Mouse (Mus musculus): ENCODE measurements around the gene Cic. TPM values are rescaled to one million over a fixed set of nuclear protein-coding genes. Genes with fewer than 3 reads are reported as not detected.

Gene Cic
- total RNA-seq, 4 experiments from 2014 or later, result 196 to 238 (median 227) TPM

DNA sequence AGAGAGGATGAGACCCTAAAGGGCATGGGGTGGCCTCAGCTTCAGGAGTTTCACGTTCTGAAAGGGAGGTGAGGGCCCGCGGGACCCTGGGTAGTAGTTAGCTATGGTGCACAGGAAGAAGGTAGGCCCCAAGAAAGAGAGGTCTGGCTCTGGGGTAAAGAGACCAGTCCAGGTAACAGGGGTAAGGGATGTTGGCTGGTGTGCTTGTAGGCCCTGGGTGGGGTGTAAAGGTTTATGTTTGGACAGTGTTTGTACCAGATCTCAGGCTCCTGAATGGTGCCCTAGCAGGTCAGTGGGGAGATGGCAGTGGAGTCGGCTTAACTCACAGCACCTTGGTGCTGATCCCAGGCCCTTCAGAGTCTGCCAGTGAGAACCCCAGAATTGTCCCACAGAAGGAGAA lies 1.5 kb downstream of the Cic start:
- DNase-seq (ENCODE audit: low spot score in 2 of 2), result peak in 1 of 2 experiments; percentile 5

DNA sequence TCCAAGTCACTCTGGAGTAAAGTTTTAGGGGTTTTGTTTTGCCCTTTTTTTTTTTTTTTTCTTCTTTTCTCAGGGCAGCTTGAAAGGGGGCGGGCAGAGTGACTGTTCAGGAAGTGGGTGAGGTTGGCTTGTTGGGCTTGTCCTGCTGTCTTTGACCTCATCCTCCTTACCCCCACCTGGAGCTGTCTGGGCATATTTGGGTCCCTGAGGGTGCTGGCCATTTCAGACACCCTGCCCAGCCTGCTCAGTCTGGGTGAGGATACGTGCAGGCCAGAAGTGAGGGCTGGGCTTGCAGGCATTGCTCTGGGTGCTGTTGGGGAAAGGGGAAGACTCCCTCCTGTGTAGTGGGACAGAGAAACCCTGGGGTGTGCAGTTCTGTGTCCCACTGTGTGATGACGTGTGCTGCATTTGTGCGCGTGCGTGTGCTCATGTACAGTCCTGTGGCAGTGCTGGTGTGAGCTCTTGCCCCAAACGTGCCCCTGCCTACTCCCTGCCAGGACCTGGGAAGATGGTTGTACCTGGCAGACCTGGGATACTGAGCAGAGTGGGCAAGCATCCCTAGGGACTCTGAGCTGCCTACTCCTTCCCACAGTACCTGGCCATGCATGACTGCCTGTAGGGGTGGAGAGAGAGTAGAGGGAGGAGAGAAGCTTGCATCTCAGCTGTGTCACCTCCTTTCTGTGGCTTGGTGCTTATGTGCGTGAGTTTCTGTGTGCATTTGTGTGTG lies 2.2 kb downstream of the Cic start:
- DNase-seq (ENCODE audit: low spot score in 2 of 2), result no peak

DNA sequence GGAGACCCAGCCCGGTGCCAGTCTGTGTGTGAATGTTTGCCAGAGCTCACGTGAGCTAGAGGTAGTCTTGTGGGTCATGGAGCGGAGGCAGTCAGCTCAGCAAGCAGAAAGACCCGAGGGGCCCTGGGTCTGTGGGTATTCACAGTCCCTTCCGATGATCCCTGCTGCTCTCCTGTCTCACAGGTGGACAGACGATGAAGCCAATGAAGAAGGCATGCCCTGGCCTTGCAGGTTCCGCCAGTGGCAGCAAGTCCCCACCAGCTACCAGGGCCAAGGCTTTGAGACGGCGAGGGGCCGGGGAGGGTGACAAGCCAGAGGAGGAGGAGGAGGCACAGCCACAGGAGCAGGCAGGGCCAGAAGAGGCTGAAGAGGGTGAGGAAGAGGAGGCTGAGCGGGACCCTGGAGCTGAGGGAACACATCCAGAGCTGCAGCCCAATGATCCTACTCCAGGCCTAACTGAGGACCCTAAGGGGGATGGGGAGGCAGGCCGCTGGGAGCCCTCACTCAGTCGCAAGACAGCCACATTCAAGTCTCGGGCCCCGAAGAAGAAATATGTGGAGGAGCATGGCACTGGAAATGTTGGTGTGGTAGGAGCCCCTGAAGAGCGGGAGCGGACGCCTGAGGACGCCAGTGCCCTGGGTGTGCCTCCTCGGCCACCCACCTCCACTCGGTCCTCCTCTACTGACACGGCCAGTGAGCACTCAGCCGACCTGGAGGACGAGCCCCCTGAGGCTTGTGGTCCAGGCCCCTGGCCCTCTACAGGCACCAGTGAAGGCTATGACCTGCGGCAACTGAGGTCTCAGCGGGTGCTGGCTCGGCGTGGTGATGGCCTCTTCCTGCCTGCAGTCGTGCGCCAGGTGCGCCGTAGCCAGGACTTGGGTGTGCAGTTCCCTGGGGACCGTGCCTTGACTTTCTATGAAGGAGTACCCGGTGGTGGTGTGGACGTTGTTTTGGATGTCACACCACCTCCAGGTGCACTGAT lies 3.4 kb downstream of the Cic start:
- no peak for DNase-seq (ENCODE audit: low spot score in 2 of 2)

DNA sequence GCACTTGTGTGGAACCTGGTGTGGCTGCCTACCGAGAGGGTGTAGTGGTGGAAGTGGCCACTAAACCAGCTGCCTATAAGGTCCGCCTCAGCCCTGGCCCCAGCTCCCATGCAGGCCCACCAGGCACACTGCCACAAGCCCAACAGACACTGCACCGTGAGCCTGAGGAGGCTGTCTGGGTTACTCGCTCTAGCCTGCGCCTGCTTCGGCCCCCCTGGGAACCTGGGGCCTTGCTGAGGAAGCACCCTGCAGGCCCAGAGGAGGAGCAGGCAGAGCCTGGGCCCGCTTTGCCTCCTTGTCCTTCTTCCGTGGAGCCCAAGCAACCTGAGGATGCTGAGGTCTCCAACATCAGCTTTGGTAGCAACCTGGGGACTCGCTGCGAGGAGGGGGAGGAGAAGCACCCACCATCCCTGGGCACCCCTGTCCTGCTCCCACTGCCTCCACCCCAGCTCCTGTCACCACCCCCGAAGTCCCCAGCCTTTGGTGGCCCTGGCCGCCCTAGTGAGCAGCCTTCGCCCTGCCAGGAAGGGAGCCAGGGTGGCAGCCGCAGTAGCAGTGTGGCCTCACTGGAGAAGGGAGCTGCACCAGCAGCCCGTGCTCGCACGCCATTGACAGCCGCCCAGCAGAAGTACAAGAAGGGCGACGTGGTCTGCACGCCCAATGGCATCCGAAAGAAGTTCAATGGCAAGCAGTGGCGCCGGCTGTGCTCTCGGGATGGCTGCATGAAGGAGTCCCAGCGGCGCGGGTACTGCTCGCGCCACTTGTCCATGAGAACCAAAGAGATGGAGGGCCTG lies 4.3 kb downstream of the Cic start:
- DNase-seq (ENCODE audit: low spot score in 2 of 2), result no peak

DNA sequence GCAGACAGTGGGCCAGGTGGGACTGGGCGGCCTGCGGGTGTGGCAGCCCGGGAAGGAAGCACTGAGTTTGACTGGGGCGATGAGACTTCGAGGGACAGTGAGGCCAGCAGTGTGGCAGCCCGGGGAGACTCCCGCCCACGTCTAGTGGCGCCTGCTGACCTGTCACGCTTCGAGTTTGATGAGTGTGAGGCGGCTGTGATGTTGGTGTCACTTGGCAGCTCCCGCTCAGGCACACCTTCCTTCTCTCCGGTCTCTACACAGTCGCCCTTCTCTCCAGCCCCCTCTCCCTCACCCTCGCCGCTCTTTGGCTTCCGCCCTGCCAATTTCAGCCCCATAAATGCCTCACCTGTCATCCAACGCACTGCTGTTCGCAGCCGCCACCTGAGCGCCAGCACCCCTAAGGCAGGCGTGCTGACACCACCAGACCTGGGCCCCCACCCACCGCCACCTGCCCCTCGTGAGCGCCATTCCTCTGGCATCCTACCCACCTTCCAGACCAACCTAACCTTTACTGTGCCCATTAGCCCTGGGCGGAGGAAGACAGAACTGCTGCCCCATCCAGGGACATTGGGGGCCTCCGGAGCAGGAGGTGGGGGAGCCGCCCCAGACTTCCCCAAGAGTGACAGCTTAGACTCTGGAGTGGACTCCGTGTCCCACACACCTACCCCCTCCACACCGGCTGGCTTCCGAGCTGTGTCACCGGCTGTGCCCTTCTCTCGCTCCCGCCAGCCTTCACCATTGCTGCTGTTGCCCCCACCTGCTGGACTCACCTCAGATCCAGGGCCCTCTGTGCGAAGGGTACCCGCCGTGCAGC lies 5.1 kb downstream of the Cic start:
- DNase-seq (ENCODE audit: low spot score in 2 of 2), result no peak

DNA sequence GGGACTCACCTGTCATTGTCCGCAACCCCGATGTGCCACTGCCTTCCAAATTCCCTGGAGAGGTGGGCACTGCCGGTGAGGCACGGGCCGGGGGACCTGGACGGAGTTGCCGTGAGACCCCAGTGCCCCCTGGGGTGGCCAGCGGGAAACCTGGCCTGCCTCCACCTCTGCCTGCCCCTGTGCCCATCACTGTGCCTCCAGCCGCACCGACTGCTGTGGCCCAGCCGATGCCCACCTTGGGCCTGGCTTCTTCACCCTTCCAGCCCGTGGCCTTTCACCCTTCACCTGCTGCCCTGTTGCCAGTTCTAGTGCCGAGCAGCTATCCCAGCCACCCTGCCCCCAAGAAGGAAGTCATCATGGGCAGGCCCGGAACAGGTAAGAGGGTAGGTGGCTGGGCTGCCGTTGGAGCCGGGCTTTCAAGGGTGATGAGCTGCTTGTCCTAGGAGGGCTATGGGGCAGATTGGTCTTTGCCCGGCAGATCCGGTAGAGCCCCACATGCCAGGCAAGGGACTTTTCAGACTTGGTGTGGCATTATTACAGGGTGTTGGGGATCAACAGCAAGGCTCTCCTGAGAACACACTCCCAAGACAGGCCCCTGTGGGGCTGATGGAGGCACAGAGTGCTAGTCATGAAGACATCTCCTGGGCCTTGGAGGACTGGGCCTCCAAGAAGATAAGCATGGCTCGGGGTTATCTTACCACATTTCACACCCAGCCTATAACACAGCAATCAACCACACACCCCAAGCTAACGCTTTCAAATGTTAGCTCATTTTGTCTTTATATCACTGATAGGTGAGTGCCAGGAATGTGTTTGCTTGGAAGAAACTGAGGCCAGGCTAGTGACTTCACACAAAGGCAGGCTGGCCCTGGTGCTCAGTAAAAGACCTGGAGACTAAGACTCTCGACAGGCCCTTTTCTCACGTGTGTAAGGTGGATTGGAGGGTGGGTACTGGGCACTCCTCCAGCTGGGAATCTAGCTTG lies 6.0 kb downstream of the Cic start:
- no peak for DNase-seq (ENCODE audit: low spot score in 2 of 2)

DNA sequence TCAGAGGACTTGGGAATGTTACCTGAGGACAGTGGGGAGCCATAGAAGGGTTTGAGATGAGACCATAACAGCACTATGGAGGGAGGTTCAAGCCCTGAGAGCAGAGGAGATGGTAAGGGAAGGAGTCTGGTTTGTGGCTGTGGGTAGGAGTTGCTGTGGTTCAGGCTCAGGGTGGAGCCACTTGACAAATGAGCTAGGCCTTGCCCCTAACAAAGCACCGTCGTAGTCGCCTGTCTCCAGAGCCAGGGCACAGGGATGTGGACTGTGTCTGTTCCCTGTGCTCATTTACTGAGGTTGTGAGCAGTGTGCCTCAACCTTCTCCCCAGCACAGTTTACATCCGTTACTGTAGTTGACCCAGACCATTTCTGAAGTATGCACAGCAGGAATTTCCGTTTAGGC lies 7.1 kb downstream of the Cic start:
- DNase-seq (ENCODE audit: low spot score in 2 of 2), result no peak

DNA sequence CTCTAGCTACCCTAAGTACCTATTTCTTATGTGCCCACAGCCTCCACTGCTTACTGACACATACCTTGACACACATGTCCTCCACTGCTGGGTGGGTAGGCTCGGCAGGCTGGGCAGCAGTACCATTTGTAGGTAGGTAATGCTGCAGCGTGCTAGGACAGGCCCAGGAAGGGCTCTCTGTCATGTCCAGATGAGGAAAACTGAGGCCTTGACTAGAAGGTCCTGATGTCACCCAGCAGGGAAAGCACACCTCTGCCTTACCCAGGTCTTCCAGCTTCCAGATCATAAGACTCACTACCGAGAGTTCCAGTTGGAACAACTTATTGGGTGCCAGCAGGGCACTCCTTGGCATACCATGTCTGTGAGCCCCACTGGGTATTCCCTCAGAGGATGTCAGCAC lies 7.5 kb downstream of the Cic start:
- DNase-seq (ENCODE audit: low spot score in 2 of 2), result no peak

DNA sequence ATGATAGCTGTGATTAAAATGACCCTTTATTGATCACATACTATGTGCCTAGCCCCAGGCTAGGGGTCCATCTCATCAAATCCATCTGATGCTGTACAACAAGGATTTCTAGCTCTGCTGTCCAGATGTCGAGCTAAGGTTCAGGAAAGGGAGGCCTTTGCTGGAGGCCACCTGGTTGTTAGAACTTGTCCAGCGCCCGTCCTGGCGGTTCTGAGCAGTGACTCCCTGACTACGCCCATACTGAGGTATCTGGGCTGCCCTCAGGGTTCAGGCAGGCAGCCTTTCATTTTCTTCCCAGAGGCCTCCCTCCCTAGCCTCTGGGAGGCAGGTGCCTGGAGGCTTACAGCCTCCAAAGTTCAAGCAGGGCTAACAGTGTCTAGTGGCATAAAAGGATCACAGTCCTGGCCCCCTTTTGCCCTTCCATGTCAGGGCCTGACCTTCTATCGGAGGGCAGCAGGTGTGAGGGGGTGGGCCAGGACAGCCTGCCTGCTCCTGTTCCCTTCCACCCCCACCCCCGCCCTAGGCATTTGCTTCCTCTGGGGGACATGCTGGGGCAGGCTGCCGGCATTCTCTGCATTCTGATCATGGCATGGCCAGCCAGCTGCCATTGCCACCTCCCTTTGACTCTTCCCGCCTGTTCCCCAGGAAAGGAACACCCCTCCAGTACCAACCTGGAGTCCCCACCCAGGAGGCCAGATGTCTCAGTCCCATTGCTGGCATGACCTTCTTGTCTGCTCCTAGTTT lies 8.2 kb downstream of the Cic start:
- DNase-seq (ENCODE audit: low spot score in 2 of 2), result no peak

DNA sequence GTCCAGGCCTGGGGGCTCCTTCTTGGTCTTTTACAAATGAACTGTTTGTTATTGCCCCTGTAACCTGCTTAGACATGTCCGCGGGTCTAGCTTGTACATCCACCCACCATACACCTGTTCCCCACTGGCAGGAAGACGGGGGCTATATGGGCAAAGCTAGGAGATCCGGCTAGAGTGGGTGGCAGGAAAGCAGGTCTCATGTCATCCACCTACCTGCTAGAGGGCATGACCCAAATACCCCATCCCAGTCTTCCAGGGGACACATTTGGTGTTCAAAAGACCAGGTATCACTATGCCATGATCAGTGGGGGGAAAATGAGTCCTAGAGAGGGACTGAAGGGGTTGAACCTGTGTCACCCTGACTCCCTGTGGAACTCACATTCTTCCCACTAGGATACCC lies 9.9 kb downstream of the Cic start:
- no peak for DNase-seq (ENCODE audit: low spot score in 2 of 2)

DNA sequence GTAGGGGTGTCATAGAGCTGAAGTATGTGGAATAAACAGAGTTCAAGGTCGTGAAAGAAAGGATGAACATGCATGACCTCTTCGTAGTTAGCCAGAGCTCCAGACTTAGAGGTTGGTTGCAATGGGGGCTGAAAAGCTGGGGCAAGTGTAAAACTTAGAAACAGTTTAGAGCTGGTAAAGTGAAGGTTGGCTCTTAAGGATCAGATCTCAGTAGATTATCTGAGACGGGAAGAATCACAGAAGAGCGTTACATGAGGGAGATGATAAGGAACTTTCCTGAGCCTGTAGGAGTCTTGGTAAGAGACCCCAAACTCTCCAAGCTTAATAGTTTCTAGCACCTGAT lies 10.5 kb downstream of the Cic start:
- DNase-seq (ENCODE audit: low spot score in 2 of 2), result no peak

DNA sequence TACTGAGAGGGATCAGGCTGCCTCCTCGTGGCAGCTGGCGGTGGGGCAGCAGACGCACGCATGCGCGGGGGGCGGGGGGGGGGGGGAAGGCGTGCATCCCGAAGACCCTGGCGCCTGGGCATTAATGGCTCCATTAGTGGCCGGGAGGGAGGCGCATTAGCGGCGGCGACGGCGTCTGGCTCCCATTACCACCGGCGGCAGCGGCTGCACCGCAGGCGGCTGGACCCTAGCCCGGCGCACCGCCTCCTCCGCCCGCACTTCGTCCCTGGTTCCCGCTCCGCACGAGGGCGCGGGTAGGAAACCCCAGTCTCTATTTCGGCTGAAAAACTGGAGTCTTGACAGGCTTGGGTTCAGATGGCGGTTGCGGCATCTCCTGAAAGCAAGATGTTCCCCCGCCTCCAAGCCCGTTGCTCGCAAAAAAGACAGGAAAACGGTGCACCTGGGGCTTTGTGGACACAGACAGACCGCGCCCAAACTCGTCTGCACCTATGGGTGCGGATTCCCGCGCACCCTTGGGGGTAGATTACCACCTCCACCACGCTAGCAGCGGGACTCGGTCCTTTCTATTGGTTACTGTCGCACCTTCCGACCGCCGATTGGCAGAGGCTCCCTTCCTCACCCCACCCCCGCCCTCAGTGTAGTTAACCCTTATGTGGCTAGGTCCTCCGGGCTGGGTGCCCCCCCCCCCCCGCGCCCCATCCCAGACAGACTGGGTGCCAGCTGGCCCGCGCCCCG lies 11.0 kb downstream of the Cic start:
- peak; percentile 76 to 89 for DNase-seq (ENCODE audit: low spot score in 2 of 2)

DNA sequence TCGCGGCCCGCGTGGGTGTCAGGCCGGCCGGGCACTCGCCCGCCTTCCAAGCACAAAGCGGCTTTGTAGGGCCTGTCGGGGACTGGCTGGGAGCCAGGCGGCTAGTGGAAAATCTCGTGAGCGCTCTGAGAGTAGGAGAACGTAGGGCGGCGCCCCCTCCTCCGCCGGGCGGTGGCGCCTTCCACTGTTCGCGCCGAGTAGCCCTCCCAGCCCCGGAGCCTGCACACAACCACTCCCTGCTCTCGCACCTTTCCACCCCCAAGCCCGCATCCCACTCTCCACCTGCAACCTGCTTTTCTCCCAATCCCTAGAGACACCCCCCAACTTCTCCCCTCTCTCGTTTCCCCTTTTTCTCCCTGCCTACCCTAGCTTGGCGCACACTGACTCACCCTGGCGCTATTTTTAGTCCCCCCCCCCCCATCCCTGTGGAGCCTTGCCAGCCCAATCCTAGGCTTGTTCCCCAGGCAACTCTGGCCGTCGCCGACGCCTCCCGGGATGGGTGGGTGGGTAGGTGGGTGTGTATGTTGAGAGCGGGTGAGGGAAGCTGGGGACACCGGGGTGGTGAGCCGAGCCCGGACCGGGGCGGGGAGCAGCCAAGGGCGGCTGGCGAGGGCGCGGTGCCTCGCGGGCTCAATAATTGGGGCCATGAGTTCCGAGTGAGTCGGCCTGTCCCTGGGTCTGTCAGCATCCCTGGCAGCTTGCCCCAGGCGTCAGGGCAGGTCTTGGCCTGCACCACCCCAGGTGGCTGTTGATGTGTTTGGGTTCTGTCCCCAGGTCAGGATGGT lies 11.8 kb downstream of the Cic start:
- DNase-seq (ENCODE audit: low spot score in 2 of 2), result peak; percentile 88 to 93

DNA sequence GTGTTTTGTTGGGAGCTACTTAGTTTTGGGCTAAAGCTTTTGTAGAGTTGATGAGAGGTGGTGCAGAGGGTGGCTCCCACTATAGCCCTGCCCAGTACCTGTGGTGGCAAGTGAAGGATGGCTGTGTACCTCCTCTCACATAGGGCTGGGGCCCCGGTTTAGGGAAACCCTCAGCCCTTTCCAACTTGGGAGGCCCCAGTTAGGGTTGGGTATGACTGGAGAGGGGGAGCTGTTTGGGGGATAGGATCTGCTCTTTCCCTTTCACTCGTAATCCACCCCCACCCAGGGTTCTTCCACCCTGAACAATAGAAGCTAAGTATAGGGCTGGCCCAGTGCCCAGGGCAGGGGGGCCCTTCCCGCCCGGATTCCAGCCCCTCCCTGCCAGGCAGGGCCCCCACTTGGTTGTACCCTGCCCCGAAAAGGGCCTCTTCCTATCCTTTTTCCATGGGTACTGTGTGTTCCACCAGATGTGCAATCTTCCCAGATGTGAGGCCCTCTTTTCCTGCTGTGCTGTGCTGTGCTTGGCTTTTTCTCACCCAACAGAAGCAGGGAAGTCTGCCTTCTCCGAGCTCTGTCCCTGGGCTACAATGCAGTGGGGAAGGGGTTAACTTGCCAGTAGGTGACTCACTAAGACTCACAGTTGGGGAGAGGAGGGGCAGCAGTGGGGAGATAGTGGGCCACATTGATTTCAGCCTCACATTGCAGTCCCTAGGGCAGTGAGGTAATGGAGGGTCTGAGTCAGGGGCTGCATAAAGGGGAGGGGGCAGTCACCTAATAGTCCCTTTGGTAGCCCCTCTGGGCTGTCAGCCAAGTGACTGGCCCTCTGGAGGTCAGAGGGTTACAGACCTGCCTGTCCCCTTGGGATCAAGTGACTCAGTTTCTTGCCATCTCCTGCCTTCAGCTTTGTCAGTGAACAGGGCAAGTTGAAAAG lies 12.6 kb downstream of the Cic start:
- peak in 1 of 2 experiments; percentile 66 for DNase-seq (ENCODE audit: low spot score in 2 of 2)

DNA sequence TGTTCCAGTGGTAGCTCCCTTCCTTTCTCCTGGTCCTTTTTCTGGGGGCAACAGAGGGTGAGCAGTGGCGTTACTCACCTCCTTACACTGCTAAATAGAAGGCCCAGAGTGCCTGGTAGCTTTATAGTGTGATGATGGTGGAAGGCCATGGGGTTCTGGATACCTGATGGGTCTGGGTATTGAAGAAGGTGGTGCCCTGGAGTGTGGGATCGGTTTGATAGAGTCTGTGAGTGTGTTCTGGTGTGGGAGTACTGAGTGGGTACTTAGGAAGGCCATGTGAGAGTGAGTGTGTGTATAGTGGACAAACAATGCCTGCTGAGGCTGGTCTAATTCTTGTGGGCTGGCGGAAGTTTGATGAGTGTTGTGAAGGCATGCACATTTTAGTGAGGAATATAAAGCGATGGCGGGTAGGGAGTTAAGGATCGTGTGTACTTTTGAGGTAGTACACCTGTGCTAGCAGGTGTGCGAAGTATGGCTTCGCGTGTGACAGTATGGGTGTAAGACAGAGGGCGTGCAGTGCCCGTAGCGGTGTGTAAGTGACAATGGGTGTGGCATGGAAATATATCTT lies 13.7 kb downstream of the Cic start:
- DNase-seq (ENCODE audit: low spot score in 2 of 2), result no peak

Data from left cerebral cortex, adult 8-10 months (tissue).